Mouse (Mus musculus): ENCODE measurements around the gene Neurl2. TPM values are rescaled to one million over a fixed set of nuclear protein-coding genes. Genes with fewer than 3 reads are reported as not detected.

Neurl2 gene
- polyA plus RNA-seq, 1 experiment from 2014 or later: 4.6 TPM

- no peaks in the 10 kb centered on the region for H3K9me3 ChIP-seq (ENCODE audit: control insufficient read depth)
- peak overlapping the region; percentile 68 for H3K4me3 ChIP-seq (ENCODE audit: low read depth, low read length)
- peak overlapping the region; percentile 65 for H3K9ac ChIP-seq (ENCODE audit: low read depth, low read length)
- H3K4me2 ChIP-seq (replicated peaks; ENCODE audit: low read depth): peak overlapping the region; percentile 87
- WGBS: 2% methylated on average over 10 of the region's 10 CpGs
- H3K27ac ChIP-seq (ENCODE audit: low read depth, low read length): peak overlapping the region; percentile 55
- H3K27me3 ChIP-seq (replicated peaks; ENCODE audit: control insufficient read depth, insufficient read depth, low read length): no peaks in the 10 kb centered on the region
- peaks cover 54% of the 10 kb centered on the region for H3K36me3 ChIP-seq (ENCODE audit: control insufficient read depth, insufficient read depth)
- TF ChIP-seq CTCF (IDR thresholded peaks at IDR 0.05; ENCODE audit: low read depth): peak; percentile 46
- ATAC-seq: peak; percentile 41
- H3K4me1 ChIP-seq (replicated peaks; ENCODE audit: control insufficient read depth, insufficient read depth, low read length): no peaks in the 10 kb centered on the region
Measured at GRCm38 (mm10) chr2:164823181-164823585, 10.1 kb downstream of the Neurl2 start.

DNA sequence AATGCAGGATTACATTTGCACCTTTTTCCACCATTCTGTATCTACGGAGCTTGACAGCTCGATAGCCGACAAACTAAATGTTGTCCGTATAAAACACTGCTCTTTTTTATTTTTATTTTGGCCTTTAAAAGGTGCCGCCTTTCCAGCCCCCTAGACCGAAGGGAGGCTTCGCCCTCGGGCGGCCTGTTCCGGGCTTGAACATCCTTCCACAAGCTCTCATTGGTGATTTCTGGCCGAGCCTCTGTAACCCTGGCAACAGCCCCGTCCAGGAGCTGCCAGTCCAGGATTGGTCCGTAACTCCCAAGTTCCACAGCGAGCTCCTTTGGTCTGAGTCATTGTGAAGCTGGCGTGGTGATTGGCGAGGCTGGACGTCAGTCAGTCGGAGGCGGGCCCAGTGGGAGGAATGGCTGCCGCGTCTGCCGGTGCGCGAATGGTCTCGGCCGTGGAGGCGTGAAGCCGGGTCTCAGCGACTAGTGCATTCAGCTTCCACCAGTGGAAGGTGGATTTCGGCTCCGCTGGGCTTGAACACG, 10.6 kb downstream of the Neurl2 start, which contains the start of gene Zswim1:
Gene Zswim1 (plus strand): TSS at position 51 of the 530 bp plus-strand sequence.
- Histone ChIP-seq H3K4me3 (ENCODE audit: low read depth, low read length) (peak within 1 kb of the TSS; percentile 68), H3K36me3 (ENCODE audit: control insufficient read depth, insufficient read depth) (peaks cover 49% of the 10 kb centered on the region), H3K4me1 (replicated peaks; ENCODE audit: control insufficient read depth, insufficient read depth, low read length) (no peaks in the 10 kb centered on the region), H3K4me2 (replicated peaks; ENCODE audit: low read depth) (peak within 1 kb of the TSS; percentile 87), H3K27me3 (replicated peaks; ENCODE audit: control insufficient read depth, insufficient read depth, low read length) (no peaks in the 10 kb centered on the region), H3K9ac (ENCODE audit: low read depth, low read length) (peak within 1 kb of the TSS; percentile 65), H3K27ac (ENCODE audit: low read depth, low read length) (peak within 1 kb of the TSS; percentile 55), H3K9me3 (ENCODE audit: control insufficient read depth) (no peaks in the 10 kb centered on the region)
- WGBS: under 1% methylated on average over 32 of the region's 32 CpGs
- TF ChIP-seq CTCF (IDR thresholded peaks at IDR 0.05; ENCODE audit: low read depth): 0 out of 2 replicates have a peak, but pooled peaks have one; percentile 17
- ATAC-seq: peak; percentile 99

DNA sequence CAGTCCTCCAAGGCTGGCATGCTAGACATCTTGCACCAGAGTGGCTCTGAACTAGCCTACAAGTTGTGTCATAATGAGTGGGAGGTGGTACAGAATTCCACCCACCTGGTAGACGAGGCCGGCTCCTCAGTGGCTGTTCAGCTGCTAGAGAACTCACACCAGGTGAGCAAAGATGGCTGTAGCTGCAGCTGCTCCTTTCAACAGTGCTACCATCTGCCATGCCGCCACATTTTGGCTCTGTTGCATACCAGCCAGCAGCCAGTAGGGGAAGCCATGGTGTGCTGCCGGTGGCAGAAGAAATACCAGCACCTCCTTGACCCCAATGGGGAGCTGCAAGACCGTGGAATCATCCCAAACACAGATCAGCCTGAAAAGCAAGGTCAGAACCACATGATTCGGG, 12.2 kb downstream of the Neurl2 start:
- no peaks in the 10 kb centered on the region for H3K9me3 ChIP-seq (ENCODE audit: control insufficient read depth)
- H3K4me3 ChIP-seq (ENCODE audit: low read depth, low read length): no peak overlapping the region
- no peaks in the 10 kb centered on the region for H3K4me1 ChIP-seq (replicated peaks; ENCODE audit: control insufficient read depth, insufficient read depth, low read length)
- H3K36me3 ChIP-seq (ENCODE audit: control insufficient read depth, insufficient read depth): peaks cover 33% of the 10 kb centered on the region
- H3K4me2 ChIP-seq (replicated peaks; ENCODE audit: low read depth): no peak overlapping the region
- H3K27me3 ChIP-seq (replicated peaks; ENCODE audit: control insufficient read depth, insufficient read depth, low read length): no peaks in the 10 kb centered on the region
- no peak overlapping the region for H3K9ac ChIP-seq (ENCODE audit: low read depth, low read length)
- TF ChIP-seq CTCF (IDR thresholded peaks at IDR 0.05; ENCODE audit: low read depth): no peak
- ATAC-seq: no peak
- no peak overlapping the region for H3K27ac ChIP-seq (ENCODE audit: low read depth, low read length)
- WGBS: 84% methylated on average over 6 of the region's 6 CpGs

- no peaks in the 10 kb centered on the region for H3K27me3 ChIP-seq (replicated peaks; ENCODE audit: control insufficient read depth, insufficient read depth, low read length)
- 57% methylated on average over 5 of the region's 5 CpGs for WGBS
- no peak for ATAC-seq
Measured at GRCm38 (mm10) chr2:164817703-164818102, 15.6 kb downstream of the Neurl2 start.

DNA sequence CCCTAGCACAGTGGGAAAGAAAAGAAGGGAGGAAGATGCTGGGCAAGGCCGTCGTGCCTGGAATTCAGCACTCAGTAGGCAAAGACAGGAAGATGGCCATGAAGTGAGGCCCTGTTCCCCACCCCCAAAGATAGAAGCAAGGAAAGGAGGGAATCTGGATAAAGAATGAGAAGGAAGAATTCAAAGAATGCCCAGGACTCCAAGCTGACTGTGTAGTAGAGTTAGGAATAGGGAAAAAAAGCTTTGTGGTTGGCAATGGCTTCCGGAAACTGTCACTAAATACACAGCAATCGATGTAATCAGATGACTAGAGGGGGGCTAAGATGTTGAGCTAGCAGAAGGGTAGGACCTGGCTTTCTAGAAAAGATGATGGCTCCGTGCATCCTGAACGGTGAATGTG, 16.1 kb downstream of the Neurl2 start:
- Histone ChIP-seq H3K27ac (ENCODE audit: low read depth, low read length) (no peak overlapping the region), H3K4me2 (replicated peaks; ENCODE audit: low read depth) (no peak overlapping the region), H3K36me3 (ENCODE audit: control insufficient read depth, insufficient read depth) (peaks cover 26% of the 10 kb centered on the region), H3K9me3 (ENCODE audit: control insufficient read depth) (no peaks in the 10 kb centered on the region), H3K27me3 (replicated peaks; ENCODE audit: control insufficient read depth, insufficient read depth, low read length) (no peaks in the 10 kb centered on the region), H3K4me1 (replicated peaks; ENCODE audit: control insufficient read depth, insufficient read depth, low read length) (no peaks in the 10 kb centered on the region; the same call in 1 of the 2 replicates), H3K9ac (ENCODE audit: low read depth, low read length) (no peak overlapping the region), H3K4me3 (ENCODE audit: low read depth, low read length) (no peak overlapping the region)
- WGBS: 76% methylated on average over 6 of the region's 6 CpGs
- no peak for ATAC-seq
- no peak for TF ChIP-seq CTCF (IDR thresholded peaks at IDR 0.05; ENCODE audit: low read depth)

More at GRCm38 (mm10) chr2:164817703-164818102, 15.6 kb downstream of the Neurl2 start:
- no peak overlapping the region for H3K9ac ChIP-seq (ENCODE audit: low read depth, low read length)
- H3K27ac ChIP-seq (ENCODE audit: low read depth, low read length): no peak overlapping the region
- TF ChIP-seq CTCF (IDR thresholded peaks at IDR 0.05; ENCODE audit: low read depth): peak; percentile 39
- H3K4me3 ChIP-seq (ENCODE audit: low read depth, low read length): no peak overlapping the region
- H3K4me1 ChIP-seq (replicated peaks; ENCODE audit: control insufficient read depth, insufficient read depth, low read length): no peaks in the 10 kb centered on the region; the same call in 1 of the 2 replicates
- peaks cover 26% of the 10 kb centered on the region for H3K36me3 ChIP-seq (ENCODE audit: control insufficient read depth, insufficient read depth)
- no peak overlapping the region for H3K4me2 ChIP-seq (replicated peaks; ENCODE audit: low read depth)
- H3K9me3 ChIP-seq (ENCODE audit: control insufficient read depth): no peaks in the 10 kb centered on the region

GRCm38 (mm10) chr2:164815821-164816220, 17.4 kb downstream of the Neurl2 start:
- Histone ChIP-seq H3K4me2 (replicated peaks; ENCODE audit: low read depth) (no peak overlapping the region), H3K4me3 (ENCODE audit: low read depth, low read length) (no peak overlapping the region), H3K36me3 (ENCODE audit: control insufficient read depth, insufficient read depth) (peaks cover 15% of the 10 kb centered on the region), H3K27ac (ENCODE audit: low read depth, low read length) (no peak overlapping the region), H3K9ac (ENCODE audit: low read depth, low read length) (no peak overlapping the region), H3K27me3 (replicated peaks; ENCODE audit: control insufficient read depth, insufficient read depth, low read length) (no peaks in the 10 kb centered on the region), H3K9me3 (ENCODE audit: control insufficient read depth) (no peaks in the 10 kb centered on the region), H3K4me1 (replicated peaks; ENCODE audit: control insufficient read depth, insufficient read depth, low read length) (no peaks in the 10 kb centered on the region; the same call in 1 of the 2 replicates)
- WGBS: 87% methylated on average over 8 of the region's 8 CpGs
- no peak for TF ChIP-seq CTCF (IDR thresholded peaks at IDR 0.05; ENCODE audit: low read depth)
- ATAC-seq: no peak

Measured in intestine, postnatal 0 days (tissue).